Comparison of ENCODE assay signal across 8 mouse cellular contexts in genomic region chr6:141485302-141486021, GRCm38 (mm10). TPM values are rescaled to one million over a fixed set of nuclear protein-coding genes. Genes with fewer than 3 reads are reported as not detected.
DNase-seq lines count a peak whose midpoint lies in the region; ATAC-seq lines count a peak whose summit lies in the region.

No protein-coding gene starts in this region.

- 54% methylated on average over 10 of the region's 10 CpGs for WGBS in kidney, embryonic 16.5 days
- 33% methylated on average over 10 of the region's 10 CpGs for WGBS in forebrain, embryonic 16.5 days
- 64% methylated on average over 10 of the region's 10 CpGs for WGBS in hindbrain, embryonic 13.5 days
- 72% methylated on average over 10 of the region's 10 CpGs for WGBS in midbrain, embryonic 12.5 days

- H3K9me3 ChIP-seq in kidney, embryonic 16.5 days (ENCODE audit: low read length), result no peaks in the 10 kb centered on the region
- H3K9me3 ChIP-seq in forebrain, embryonic 16.5 days (ENCODE audit: control insufficient read depth, low read length), result no peaks in the 10 kb centered on the region
- H3K9me3 ChIP-seq in hindbrain, embryonic 13.5 days, result no peaks in the 10 kb centered on the region
- no peaks in the 10 kb centered on the region for H3K9me3 ChIP-seq in midbrain, embryonic 12.5 days

- DNase-seq in kidney, adult 9 months, result no peak
- no peak for DNase-seq in testis, postnatal 10 days (ENCODE audit: low spot score)
- DNase-seq in urinary bladder, postnatal 4 days (ENCODE audit: low spot score in 2 of 2), result no peak

- no peak overlapping the region for H3K4me2 ChIP-seq in kidney, embryonic 16.5 days (replicated peaks; ENCODE audit: low read depth, low read length)
- no peak overlapping the region for H3K4me2 ChIP-seq in forebrain, embryonic 16.5 days (ENCODE audit: low read length)
- no peak overlapping the region for H3K4me2 ChIP-seq in hindbrain, embryonic 13.5 days
- H3K4me2 ChIP-seq in midbrain, embryonic 12.5 days (replicated peaks), result no peak overlapping the region

- H3K27me3 ChIP-seq in kidney, embryonic 16.5 days (ENCODE audit: insufficient read depth, low read length), result no peaks in the 10 kb centered on the region
- 0 out of 2 replicates have a peak, but pooled peaks cover 4% of the 10 kb centered on the region for H3K27me3 ChIP-seq in forebrain, embryonic 16.5 days (replicated peaks; ENCODE audit: control insufficient read depth, insufficient read depth, low read length)
- H3K27me3 ChIP-seq in hindbrain, embryonic 13.5 days, result no peaks in the 10 kb centered on the region
- 0 out of 2 replicates have a peak, but pooled peaks cover 3% of the 10 kb centered on the region for H3K27me3 ChIP-seq in midbrain, embryonic 12.5 days

- peak; percentile 63; the same call in 1 of the 2 replicates for ATAC-seq in kidney, embryonic 16.5 days (ENCODE audit: low FRiP score, low TSS enrichment)
- ATAC-seq in forebrain, embryonic 16.5 days, result peak; percentile 91
- peak; percentile 81 for ATAC-seq in hindbrain, embryonic 13.5 days (ENCODE audit: low FRiP score)
- ATAC-seq in midbrain, embryonic 12.5 days (ENCODE audit: low FRiP score, low read depth), result peak; percentile 50; the same call in 1 of the 2 replicates
- no peak for ATAC-seq in granulocyte monocyte progenitor cell, adult 5-6 weeks (replicated peaks; ENCODE audit: poor library complexity, severe bottlenecking)

- H3K27ac ChIP-seq in kidney, embryonic 16.5 days (ENCODE audit: low read length), result no peak overlapping the region; the same call in 1 of the 2 replicates
- H3K27ac ChIP-seq in forebrain, embryonic 16.5 days (ENCODE audit: low read length), result no peak overlapping the region
- H3K27ac ChIP-seq in hindbrain, embryonic 13.5 days, result no peak overlapping the region
- H3K27ac ChIP-seq in midbrain, embryonic 12.5 days (replicated peaks), result no peak overlapping the region

- no peak overlapping the region for H3K4me3 ChIP-seq in kidney, embryonic 16.5 days (ENCODE audit: low read length)
- H3K4me3 ChIP-seq in forebrain, embryonic 16.5 days (replicated peaks; ENCODE audit: low read length), result no peak overlapping the region
- no peak overlapping the region for H3K4me3 ChIP-seq in hindbrain, embryonic 13.5 days
- no peak overlapping the region for H3K4me3 ChIP-seq in midbrain, embryonic 12.5 days

- no peak overlapping the region for H3K9ac ChIP-seq in kidney, embryonic 16.5 days (replicated peaks; ENCODE audit: low read length)
- no peak overlapping the region for H3K9ac ChIP-seq in forebrain, embryonic 16.5 days (replicated peaks; ENCODE audit: low read depth, low read length)
- no peak overlapping the region for H3K9ac ChIP-seq in hindbrain, embryonic 13.5 days
- H3K9ac ChIP-seq in midbrain, embryonic 12.5 days (replicated peaks), result no peak overlapping the region

- H3K36me3 ChIP-seq in kidney, embryonic 16.5 days (ENCODE audit: insufficient read depth, low read length), result no peaks in the 10 kb centered on the region
- no peaks in the 10 kb centered on the region for H3K36me3 ChIP-seq in forebrain, embryonic 16.5 days (ENCODE audit: control insufficient read depth, insufficient read depth)
- no peaks in the 10 kb centered on the region for H3K36me3 ChIP-seq in hindbrain, embryonic 13.5 days
- no peaks in the 10 kb centered on the region for H3K36me3 ChIP-seq in midbrain, embryonic 12.5 days

- peaks cover 8% of the 10 kb centered on the region for H3K4me1 ChIP-seq in kidney, embryonic 16.5 days (ENCODE audit: insufficient read depth, low read length)
- peaks cover 7% of the 10 kb centered on the region for H3K4me1 ChIP-seq in forebrain, embryonic 16.5 days (replicated peaks; ENCODE audit: control insufficient read depth, insufficient read depth, low read length)
- 0 out of 2 replicates have a peak, but pooled peaks cover 3% of the 10 kb centered on the region for H3K4me1 ChIP-seq in hindbrain, embryonic 13.5 days (replicated peaks)
- H3K4me1 ChIP-seq in midbrain, embryonic 12.5 days, result 0 out of 2 replicates have a peak, but pooled peaks cover 4% of the 10 kb centered on the region

RNA-seq across cellular contexts. Expression of gene Slco1c1, which starts 38.7 kb away (rescaled TPM):
- 0.21 TPM in 1 of 2 replicates, not detected in the other for polyA plus RNA-seq in kidney, embryonic 16.5 days (2015; fragmentation: Nextera tagmentation; extraction: Ambion mirVana)
- polyA plus RNA-seq in forebrain, embryonic 16.5 days (2015; fragmentation: Nextera tagmentation; extraction: Ambion mirVana), result 20.5 and 28.7 TPM in 2 replicates
- 12.5 and 19.8 TPM in 2 replicates for polyA plus RNA-seq in hindbrain, embryonic 13.5 days (2015; fragmentation: Nextera tagmentation; extraction: Ambion mirVana)
- 2.5 and 2.9 TPM in 2 replicates for polyA plus RNA-seq in midbrain, embryonic 12.5 days (2016; fragmentation: Nextera tagmentation; extraction: Ambion mirVana)
- not detected in 2 replicates for total RNA-seq in granulocyte monocyte progenitor cell, adult 5-6 weeks (2014; fragmentation: Nextera tagmentation)
- total RNA-seq in granulocyte monocyte progenitor cell, adult 5-6 weeks (2017), result not detected in 2 replicates
